Mouse (Mus musculus): ENCODE results near the gene Dcaf12.

Gene Dcaf12

DNA sequence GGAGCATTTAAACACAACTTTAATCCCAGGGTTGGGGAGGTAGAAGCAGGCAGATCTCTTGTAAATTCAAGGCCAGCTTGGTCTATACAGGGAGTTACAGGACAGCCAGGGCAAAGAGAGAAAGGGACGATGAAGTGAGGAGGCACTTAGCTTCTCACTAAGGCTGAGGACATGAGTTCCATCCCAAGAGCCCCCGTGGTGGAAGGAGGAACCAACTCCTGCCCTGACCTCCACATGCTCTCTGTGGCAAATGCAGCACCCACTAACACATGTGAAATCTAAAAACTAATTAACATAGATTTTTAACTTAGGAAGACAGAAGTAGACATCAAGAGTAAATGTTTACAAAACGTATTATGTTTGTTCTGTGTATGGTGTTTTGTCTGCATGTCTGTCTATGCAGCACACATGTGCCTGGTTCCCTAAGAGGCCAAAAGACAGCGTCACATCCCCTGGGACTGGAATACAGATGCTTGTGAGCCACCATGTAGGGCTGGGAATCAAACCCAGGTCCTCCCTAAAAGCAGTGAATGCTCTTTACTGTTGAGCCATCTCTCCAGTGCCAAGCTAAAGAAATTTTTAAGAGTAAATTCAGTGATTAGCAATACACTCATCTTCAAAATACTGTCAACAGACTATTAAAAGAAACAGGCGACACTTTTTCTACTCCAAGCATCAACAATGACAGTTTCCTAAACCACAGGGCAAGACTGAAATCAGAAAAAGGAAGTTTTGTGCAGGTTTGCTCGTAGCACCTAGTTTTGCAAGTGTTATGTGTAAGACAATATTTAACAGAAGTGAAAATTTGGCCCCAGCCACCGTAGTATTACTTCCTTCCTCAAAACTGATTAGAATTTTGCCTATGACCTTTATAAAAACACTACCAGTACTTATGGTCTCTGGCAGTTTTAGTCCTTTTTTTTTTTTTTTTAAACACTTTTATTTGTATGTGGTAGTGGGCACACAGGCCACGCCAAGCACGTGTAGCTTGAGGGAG, 3.8 kb downstream of the Dcaf12 start:
- no peak for DNase-seq (ENCODE audit: low read depth, low spot score)

DNA sequence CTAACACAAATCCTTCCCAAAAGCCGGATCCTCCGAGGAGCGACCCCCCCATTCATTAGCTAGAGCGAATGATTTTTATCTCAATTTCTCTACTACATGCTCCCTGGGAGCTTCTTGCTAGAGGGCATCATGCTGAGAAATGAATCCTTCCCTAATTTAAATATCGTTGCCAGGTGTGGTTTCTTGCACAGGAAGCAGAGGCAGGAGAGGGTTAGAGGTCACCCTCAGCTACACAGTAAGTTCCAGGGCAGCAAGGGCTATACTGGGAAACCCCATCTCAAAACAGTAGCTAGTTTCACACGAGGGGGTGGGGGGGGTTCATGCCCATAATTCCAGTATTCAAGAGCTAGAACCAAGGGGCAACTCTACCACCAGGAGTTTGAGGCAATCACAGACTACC, 7.3 kb downstream of the Dcaf12 start:
- DNase-seq (ENCODE audit: low read depth, low spot score) = peak; percentile 80

DNA sequence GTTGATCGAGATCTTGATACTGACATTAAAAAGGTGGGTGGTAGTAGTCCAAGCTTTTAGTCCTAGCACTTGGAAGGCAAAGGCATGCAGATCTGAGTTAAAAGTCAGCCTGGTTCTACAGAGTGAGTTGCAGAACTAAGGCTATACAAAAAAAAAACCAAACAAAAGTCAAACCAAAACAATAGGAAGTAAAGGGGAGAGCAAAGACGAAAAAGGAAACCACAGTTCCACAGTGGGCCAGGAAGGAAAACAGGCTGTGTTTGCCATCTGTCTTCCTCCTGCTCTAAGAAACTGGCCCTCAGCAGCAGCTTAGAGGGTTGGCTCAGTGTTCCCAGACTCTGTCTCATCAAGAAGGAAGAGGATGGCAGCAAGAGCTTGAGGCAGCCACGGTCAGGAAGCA, 10.4 kb downstream of the Dcaf12 start:
- DNase-seq (ENCODE audit: low read depth, low spot score) = no peak

DNA sequence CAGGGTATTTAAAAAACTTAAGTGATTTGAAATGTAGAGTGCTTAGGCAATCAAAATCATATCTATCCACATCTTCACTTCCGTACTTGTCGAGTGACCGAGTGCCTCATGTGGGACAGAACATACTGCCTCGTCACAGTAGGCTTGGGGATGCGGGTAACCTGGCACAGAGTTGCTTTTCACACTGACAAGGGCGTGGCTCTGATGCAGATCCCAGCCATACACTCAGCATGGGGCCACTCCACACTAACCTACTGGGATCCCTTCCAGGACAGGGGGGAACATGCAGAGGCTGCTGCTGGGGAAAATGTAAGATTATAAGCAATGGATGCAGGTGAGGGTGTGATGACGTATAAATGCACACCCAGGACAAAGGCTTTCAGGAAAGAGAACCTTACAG, 11.0 kb downstream of the Dcaf12 start:
- peak; percentile 54 for DNase-seq (ENCODE audit: low read depth, low spot score)

DNA sequence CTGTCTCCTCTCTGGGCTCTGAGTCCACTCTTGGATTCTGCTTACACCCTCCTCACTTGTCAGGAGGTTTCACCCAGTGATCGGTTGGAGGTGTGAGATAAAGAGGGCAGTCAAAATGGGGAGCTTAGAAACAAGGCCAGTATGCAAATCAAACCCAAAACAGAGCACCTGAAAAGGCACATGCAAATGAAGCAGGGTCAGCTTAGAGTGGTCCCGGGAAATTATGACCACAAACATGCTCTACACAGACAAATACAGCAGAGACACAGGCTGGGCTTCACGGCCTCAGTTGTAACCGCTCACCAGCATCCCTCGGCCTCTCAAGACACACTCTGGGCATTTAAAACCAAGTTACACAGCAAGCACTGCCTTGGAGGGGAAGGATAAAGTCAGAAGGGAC, 15.7 kb downstream of the Dcaf12 start:
- DNase-seq (ENCODE audit: low read depth, low spot score) = no peak

DNA sequence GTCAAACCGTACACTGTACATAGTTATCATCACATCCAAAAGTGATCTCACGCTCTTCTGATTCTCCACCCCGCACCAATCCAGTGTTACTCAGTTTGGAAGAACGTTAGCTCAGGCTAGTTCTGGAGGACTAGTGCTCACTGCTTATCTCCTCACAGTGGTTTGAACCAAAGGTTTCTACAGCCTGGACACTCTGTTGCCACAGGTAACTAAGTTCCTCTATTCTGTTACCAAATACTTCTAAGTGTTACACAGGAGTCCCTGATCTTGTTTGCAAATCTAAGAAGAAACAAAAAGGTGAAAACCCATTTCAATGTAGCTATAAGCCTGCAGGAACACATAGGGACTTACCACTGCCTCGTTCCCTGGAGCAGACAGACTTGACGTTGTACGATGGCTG, 18.7 kb downstream of the Dcaf12 start:
- no peak for DNase-seq (ENCODE audit: low read depth, low spot score)

DNA sequence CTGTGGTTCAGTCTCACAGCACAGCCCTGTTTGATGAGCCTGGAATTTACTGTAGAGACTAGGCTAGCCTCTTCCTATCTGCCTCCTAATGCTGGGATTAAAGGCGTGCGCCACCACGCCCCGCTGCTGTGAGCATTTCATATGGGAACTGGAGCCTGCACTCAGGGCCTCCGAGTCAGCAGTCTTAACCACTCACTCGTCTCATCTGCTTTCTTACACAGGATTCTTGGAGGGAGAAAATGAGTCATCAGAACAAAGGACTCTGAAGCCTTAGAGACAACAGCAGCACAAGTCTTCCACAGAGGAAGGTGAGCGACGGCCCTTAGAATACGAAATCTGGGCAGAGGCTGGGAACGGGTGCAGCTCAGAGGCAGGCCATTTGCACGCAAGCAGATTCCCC, 19.2 kb downstream of the Dcaf12 start:
- DNase-seq (ENCODE audit: low read depth, low spot score) = no peak

DNA sequence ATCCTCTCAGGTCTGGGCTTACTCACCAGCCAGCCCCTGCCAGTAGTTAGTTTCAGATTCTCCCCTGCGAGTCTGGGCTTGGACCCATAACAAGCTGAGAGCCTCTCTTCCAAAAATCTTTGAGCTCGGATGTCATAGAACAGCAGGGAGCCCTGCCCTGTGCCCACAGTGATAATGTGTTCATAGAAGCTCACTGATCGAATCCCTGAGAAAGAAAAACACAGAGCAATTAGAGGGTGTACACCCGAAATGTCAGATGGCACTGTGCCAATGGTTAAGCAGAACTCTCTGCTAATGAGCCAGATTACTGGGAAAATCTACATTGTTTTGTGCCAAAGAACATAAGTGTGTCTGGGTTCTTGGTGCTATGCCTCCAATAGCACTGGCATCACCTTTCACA, 20.8 kb downstream of the Dcaf12 start:
- DNase-seq (ENCODE audit: low read depth, low spot score) = no peak

DNA sequence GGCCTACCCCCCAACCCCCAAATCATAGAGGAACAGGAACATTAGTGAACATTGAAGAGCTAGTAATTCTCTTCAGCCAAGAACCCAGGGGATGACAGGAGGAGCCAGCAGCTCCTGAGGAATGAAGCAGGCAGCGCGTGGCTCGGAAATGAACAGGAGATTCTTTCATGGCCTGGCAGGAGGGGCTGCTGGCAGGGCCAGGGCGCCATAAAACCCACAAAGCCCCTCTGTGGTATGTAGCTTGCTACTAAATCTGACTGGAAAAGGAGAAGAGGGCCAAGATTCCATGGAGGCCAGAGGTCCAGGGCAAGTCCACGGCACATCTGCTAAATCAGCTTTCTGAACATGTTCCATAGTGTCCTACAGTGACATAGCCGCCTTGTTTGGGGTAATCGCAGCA, 24.9 kb downstream of the Dcaf12 start:
- DNase-seq (ENCODE audit: low read depth, low spot score) = no peak

DNA sequence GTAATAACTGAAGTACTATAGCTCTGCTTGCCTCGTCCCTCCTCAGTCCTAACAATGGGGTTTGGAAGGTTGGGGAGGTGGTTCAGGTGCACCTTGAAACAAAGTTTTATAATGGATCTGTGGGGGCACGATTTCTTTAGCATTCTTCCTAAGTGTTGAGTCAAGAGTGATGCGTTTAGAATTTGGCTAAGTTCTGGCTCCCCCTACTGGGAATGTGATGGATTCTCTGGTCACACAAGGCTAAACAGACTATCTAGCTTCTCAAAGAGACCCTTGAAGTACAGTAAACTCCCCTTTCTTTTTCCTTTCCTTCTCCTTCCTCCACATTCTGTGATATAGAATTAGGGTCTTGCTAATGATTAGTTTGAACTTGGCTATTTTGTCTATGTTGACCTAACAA, 28.3 kb downstream of the Dcaf12 start:
- DNase-seq (ENCODE audit: low read depth, low spot score) = peak; percentile 73

DNA sequence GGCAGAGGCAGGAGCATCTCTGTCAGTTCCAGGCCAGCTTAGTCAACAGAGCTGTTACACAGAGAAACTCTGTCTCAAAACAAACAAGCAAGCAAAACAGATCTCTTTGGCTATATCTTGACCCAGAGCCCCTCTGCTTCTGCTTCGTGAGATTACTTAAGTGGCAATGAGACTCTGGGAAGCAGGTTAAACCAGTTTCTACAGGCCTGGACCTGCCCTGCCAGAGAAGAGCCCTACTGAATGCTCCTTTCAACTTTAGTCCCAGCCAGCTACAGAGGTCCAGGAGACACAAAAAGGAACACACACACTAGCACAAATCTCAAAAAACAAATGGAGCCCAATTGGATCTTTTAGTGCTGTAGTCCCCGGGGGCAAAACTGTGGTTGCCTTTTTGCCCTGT, 30.6 kb downstream of the Dcaf12 start:
- DNase-seq (ENCODE audit: low read depth, low spot score) = peak; percentile 60

DNA sequence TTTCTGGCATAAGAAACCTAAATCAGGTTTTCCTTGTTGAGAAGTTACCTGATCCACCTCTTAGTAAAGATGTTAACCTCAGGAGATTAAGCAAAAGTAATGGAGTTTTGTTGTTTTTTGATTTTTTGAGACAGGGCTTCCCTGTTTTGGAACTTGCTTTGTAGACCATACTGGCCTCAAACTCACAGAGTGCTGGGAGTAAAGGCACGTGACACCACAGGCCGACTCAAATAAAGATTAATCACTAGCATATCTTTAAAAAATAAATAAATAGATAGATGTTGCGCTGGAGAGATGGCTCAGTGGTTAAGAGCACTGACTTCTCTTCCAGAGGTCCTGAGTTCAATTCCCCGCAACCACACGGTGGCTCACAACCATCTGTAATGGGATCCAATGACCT, 38.8 kb downstream of the Dcaf12 start:
- DNase-seq (ENCODE audit: low read depth, low spot score) = no peak

DNA sequence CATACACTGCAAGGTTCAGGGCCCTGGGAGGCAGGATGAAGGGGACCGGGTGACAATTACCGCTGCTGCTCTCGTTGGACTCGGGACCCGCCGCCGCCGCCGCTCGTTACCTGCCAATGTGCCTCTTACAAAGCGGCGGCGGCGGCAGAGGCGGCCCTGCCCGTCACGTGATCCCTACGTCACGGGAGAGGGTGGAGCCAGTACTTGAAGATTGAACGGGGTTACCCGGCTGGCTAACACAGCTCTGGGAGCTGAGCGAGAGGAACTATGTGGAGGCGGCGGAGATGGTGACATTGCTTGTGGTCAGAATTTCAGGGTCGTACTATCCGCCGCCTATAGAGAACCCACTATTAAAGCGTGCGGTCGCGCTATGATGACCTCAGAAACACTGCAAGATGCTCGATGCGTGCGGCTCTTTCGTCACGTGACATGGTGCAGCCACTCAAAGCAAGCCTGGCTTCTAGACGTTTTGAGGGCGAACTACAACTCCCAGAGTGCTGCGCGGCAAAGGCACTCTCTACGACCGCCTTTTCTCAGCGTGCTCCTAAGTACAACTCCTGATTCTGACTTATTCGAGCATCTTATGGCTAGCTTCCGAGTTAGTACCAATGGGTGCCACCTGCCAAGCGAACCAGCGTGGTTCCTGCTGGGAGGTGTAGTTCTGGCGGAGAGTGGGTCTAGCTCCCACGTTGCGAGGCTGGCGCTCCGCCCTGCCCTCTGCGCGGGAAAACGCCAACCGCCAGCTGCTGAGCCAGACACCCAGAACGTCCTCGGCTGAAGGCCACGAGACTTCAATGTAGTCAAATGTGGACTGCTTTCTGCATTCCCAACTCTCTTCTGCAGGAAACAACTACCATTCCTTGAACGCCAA, 39.5 kb downstream of the Dcaf12 start, which contains the start of gene Ubap2:
Gene Ubap2, minus strand, starts transcription at position 165 of the 871 bp plus-strand sequence.
- DNase-seq (ENCODE audit: low read depth, low spot score) = peak; percentile 100

DNA sequence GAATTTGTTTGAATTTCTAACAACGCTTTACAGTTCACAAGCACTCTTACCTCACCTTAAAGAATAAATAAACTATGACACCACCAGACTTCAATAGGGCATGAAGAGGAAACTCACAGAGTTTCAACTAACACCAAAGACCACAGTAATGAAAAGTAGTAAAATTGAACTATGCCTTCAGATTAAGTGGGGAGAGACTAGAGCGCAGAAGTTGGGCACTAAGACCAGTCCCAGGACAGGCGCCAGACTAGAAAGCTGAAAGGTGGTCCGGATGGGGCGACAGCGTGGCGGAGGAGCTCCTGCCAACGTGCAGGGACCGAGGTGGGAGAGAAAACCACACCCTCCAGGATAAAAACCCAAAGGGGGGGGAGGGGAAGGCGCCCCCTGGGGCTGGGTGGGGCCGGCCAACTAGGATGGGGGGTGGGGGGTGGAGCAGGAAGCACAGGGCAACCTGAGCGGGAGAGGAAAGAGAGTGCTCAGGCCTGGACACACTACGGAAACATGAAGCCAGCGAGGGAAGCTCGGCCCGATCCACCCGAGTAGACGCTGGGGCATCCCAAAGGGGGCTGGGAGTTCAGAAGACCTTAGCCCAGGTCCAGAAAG, 40.2 kb downstream of the Dcaf12 start:
- peak; percentile 88 for DNase-seq (ENCODE audit: low read depth, low spot score)

DNA sequence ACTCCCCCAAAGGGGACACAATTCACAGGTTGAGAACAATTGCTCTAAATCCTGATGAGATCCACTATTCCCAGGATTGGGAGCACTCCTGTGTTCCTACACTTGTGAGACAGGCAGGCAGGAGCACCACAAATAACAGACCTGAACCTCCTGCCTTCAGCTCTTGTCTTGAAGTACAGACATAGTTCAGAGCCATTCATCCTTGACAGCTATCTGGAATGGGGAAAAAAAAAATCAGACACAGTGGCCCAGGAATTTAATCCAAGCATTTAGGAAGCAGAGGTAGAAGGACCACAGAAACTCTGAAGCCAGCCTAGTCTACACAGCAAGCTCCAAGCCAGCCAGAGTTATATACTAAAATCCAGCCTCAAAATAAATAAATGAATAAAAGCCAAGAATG, 46.6 kb downstream of the Dcaf12 start:
- no peak for DNase-seq (ENCODE audit: low read depth, low spot score)

DNA sequence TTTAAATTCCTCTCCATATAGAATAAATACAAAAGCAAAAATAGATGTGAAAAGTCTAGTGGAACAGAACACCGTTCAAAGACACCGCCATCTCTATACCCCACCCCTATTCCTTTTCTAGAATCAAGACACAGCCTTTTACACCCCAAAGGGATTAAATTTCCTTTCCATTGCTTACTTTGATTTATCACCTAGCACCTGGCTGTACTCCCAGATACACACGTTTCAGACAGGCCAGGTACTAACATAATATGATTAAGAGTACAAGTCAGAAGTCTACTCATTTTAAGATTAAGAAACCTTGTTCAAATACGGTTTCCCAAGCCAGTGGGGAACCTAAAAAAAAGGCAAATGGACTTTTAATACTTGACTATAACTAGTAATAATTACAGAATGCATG, 48.3 kb downstream of the Dcaf12 start:
- no peak for DNase-seq (ENCODE audit: low read depth, low spot score)

DNA sequence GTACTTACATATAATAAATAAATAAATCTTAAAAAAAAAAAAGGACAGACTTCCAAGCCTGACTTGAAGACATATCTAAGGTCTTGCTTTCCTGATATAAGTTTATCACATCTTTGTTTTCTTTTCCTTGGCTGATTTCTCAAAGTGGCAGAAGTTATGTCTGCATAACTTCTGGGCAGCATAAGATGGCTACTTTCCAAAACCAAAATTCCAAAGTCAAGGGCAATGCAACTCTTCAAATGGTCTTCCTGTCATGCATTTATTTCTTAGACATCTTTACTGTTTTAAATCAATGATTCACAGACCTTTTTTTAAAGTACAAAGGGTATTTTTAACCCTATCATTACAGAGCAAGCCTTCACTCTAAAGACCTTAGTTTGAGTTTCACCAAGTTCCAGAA, 54.0 kb downstream of the Dcaf12 start:
- DNase-seq (ENCODE audit: low read depth, low spot score) = no peak

DNA sequence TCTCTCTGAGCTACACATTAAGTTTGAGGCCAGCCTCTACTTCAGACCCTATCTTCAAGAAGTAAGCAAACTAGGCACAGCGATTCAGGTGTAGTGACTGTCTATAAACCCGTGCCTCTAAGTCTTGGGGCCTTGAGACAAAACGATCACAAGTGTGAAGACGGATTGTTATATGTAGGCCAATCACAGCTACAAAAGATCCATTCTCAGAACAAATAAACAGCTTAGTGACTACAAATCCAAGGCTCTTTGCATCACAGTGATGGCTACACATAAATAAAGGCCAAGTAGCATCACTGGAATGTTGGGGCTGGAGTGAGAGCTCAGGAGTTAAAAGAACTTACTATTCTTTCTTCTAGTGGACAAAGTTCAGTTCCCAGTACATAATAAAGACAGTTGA, 55.7 kb downstream of the Dcaf12 start:
- peak; percentile 75 for DNase-seq (ENCODE audit: low read depth, low spot score)

DNA sequence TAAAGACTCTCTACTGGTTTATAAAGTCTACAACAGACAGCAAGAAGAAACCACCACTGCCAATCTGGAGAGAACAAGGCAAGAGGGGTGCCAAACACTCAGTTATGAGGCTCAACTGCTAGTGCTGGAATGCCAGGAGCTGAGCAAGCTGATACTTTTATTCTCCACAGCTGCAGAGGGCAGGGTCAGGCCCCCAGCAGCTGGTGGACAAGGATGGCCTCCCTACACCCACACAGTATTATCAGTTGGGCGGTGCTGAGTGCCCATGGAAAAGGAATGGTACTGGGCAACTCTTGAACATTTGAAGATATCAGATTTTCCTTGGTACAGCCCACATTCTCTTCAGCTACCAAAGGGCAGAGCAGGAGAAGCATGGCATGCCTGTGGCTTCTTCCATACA, 56.9 kb downstream of the Dcaf12 start:
- no peak for DNase-seq (ENCODE audit: low read depth, low spot score)

DNA sequence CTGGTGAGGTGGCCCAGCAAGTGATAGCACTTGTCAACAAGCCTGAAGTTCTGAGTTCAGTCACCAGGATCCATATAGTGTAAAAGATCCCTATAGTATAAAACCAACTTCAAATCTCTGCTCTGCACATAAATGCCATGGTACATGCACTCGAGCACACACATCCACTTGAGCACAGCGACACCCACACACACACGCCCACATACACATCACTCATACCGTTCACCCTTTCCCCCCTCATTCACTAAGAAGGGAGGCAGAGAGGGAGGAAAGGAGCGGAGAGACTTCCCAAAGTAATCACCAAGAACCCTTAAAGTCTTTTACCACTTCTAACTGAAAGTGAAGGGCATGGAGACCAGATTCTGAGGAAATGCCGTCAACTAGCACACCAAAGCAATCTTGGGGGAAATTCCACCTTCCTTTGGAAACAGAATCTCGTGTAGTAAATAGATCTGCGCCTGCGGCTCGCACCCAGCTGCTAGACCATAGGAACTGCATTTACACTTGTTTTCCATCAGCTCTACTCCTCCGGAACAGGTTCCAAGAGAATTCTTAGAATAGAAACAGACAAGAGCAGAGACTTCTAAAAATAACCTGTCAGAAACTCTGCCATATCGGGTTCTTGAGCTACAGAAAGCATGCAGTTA, 59.0 kb downstream of the Dcaf12 start:
- DNase-seq (ENCODE audit: low read depth, low spot score) = no peak

DNA sequence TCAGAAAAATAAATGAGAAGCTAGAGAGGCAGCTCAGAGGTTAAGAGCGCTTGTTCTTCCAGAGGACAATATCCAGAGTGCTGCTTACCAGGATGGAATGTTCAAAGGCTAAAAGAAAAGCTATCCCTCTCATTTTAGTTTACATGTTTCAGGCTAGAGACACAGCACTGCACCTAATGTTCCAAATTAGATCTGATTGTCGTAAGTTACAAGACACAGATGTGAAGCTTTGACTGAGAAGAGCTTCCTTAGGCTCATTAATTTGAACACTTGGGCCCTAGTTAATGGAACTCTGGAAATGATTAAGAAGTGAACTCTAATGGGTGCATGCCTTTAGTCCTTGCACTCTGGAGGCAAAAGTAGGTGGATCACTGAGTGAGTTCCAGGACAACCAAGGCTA, 60.9 kb downstream of the Dcaf12 start:
- no peak for DNase-seq (ENCODE audit: low read depth, low spot score)

DNA sequence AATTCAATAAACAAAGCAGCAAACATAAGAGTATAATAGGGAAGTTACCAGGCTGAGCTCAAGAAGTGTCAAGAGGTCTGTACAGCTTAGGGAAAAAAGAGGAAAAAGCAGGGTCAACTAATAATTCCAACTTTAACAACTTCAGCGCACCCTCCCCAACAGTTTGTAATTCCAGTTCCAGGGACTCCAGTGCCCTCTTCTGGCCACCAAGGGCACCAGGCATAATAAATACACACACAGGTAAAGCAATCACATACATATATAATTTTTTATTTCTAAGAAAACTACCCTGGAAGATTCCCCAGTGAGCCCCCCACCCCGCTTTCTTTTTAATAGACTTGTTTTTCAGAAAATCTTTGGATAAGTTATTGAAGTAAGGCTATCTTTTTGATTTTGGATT, 69.3 kb downstream of the Dcaf12 start:
- no peak for DNase-seq (ENCODE audit: low read depth, low spot score)
